Mouse (Mus musculus) forebrain, embryonic 13.5 days (tissue): ENCODE results near the gene Grap. TPM values are rescaled to one million over a fixed set of nuclear protein-coding genes. Genes with fewer than 3 reads are reported as not detected.

ENCODE experiments used
- ATAC-seq: fragments of 200-750 bp; cut with Nextera tagmentation; 2 replicates; pipeline ENCODE4 v1.8.0; 2017
- H3K27ac ChIP-seq: fragments of 300-500 bp; sonication (generic); 2 replicates; pipeline ENCODE4 v1.5.1; 2015; ENCODE audit warnings: inconsistent platforms, mild to moderate bottlenecking, moderate library complexity
- H3K27me3 ChIP-seq: fragments of 300-500 bp; sonication (generic); 2 replicates; pipeline ENCODE4 v1.6.1; 2015; ENCODE audit warnings: mild to moderate bottlenecking, inconsistent platforms
- H3K36me3 ChIP-seq: fragments of 300-500 bp; sonication (generic); 2 replicates; pipeline ENCODE4 v1.6.1; 2015; ENCODE audit warnings: mild to moderate bottlenecking, inconsistent platforms; ENCODE audit not compliant: poor library complexity, severe bottlenecking
- H3K4me1 ChIP-seq: fragments of 300-500 bp; sonication (generic); 2 replicates; pipeline ENCODE4 v1.6.1; 2015; ENCODE audit warnings: inconsistent platforms
- H3K4me2 ChIP-seq: fragments of 300-500 bp; sonication (generic); 2 replicates; pipeline ENCODE4 v1.6.1; 2015; ENCODE audit warnings: inconsistent platforms, mild to moderate bottlenecking, moderate library complexity
- H3K4me3 ChIP-seq: fragments of 300-500 bp; sonication (generic); 2 replicates; pipeline ENCODE4 v1.5.1; 2015; ENCODE audit warnings: mild to moderate bottlenecking, inconsistent platforms
- H3K9ac ChIP-seq: fragments of 300-500 bp; sonication (generic); 2 replicates; pipeline ENCODE4 v1.6.1; 2015; ENCODE audit warnings: mild to moderate bottlenecking, inconsistent platforms
- H3K9me3 ChIP-seq: fragments of 300-500 bp; sonication (generic); replicated peaks from 2 replicates; pipeline ENCODE4 v1.6.1; 2016; ENCODE audit warnings: inconsistent platforms
- WGBS: fragments of 180-500 bp; shearing (Covaris S2); methylation state at CpG from one replicate; pipeline ENCODE4 v1.1.7; 2015; 5-methylcytosine and 5-hydroxymethylcytosine counted together
- polyA plus RNA-seq: library from polyadenylated mRNA; unstranded; fragments of >200 nt; fragmentation: Nextera tagmentation; extraction: Ambion mirVana; gene quantifications from 2 replicates; pipeline ENCODE4 v1.2.1, GENCODE M21; 2015

Gene Grap
- polyA plus RNA-seq, 1 experiment from 2014 or later = 8.2 TPM

DNA sequence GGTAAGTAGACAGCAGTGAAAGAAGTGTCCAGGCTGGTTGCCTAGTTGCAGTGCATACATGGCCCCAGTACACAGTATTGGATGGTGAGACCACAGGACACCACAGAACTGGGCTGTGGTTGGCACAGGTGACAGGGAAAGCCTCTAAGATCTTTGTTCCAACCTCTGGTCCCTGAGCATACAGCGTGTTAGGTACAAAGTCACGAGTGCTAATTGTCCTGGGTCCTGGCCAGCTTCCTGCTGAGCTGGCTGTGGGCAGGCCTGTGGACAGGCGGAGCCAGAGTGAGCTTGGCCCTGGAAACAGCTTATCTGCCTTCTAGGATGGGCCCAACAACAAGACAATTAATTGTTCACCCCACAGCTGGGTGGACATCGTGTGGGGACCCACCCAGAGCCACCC lies 46.9 kb downstream of the Grap start:
- Histone ChIP-seq H3K4me3 (no peak overlapping the region), H3K4me2 (no peak overlapping the region), H3K9ac (no peak overlapping the region), H3K27me3 (no peaks in the 10 kb centered on the region), H3K9me3 (no peaks in the 10 kb centered on the region), H3K4me1 (peaks cover 9% of the 10 kb centered on the region), H3K36me3 (no peaks in the 10 kb centered on the region), H3K27ac (no peak overlapping the region)
- ATAC-seq = no peak
- WGBS = 61% methylated on average over 4 of the region's 4 CpGs

- peaks cover 9% of the 10 kb centered on the region for H3K4me1 ChIP-seq
- ATAC-seq = no peak
- no peaks in the 10 kb centered on the region for H3K27me3 ChIP-seq
- WGBS = 46% methylated on average over 5 of the region's 5 CpGs
- no peaks in the 10 kb centered on the region for H3K36me3 ChIP-seq
- H3K27ac ChIP-seq = no peak overlapping the region
- H3K4me2 ChIP-seq = no peak overlapping the region
- H3K9ac ChIP-seq = no peak overlapping the region
- H3K4me3 ChIP-seq = no peak overlapping the region
- H3K9me3 ChIP-seq = no peaks in the 10 kb centered on the region
Measured at GRCm38 (mm10) chr11:61701696-61702095, 48.6 kb downstream of the Grap start.

GRCm38 (mm10) chr11:61702494-61702893 lies 49.4 kb downstream of the Grap start:
- 93% methylated on average over 5 of the region's 5 CpGs for WGBS
- no peaks in the 10 kb centered on the region for H3K27me3 ChIP-seq
- H3K27ac ChIP-seq = no peak overlapping the region
- H3K9me3 ChIP-seq = no peaks in the 10 kb centered on the region
- H3K4me2 ChIP-seq = no peak overlapping the region
- H3K36me3 ChIP-seq = no peaks in the 10 kb centered on the region
- H3K4me3 ChIP-seq = no peak overlapping the region
- ATAC-seq = no peak
- peaks cover 9% of the 10 kb centered on the region for H3K4me1 ChIP-seq
- H3K9ac ChIP-seq = no peak overlapping the region

DNA sequence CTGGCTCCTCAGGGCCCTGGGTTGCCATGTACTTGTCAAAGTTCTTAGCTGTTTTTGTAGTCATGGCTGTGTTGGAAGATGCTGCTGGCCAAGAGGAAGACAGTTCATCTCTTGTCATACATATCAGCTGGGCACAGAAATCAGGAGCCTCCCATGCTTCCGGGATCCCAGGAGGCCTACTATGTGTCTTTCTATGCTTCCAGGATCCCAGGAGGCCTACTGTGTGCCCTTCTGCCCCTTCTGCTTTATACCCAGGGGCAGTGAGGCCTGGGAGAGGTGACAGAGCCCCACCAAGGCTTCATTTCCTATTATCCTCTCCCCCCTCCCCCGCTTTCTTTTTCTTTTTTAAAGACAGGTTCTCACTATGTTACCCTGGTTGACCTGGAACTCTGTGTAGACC lies 52.5 kb downstream of the Grap start:
- no peak for ATAC-seq
- WGBS = 100% methylated on average over 2 of the region's 2 CpGs
- no peak overlapping the region for H3K4me3 ChIP-seq

DNA sequence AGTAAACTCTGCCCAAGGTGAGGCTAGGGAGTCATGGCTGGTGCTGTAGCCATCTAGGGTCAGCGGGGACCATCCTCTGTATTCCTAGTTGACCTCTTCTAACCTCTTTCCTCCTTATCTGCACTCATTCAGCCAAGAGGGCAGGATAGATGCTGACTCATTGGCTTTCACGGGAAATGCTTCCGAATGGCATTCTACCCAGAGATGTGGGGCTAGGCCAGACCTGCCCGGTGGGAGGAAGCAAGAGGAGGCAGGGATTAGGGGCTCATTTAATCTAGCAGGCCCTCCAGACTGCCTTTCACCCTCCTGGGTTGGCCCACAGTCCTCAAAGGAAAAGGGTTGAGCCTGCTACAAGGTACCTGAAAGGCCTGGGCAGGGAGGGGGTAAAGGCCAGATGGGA lies 53.2 kb downstream of the Grap start:
- WGBS = 50% methylated on average over 4 of the region's 4 CpGs
- H3K4me2 ChIP-seq = no peak overlapping the region
- H3K9me3 ChIP-seq = no peaks in the 10 kb centered on the region
- no peaks in the 10 kb centered on the region for H3K27me3 ChIP-seq
- H3K4me1 ChIP-seq = no peaks in the 10 kb centered on the region
- ATAC-seq = no peak
- no peak overlapping the region for H3K27ac ChIP-seq
- no peak overlapping the region for H3K4me3 ChIP-seq
- H3K9ac ChIP-seq = no peak overlapping the region
- no peaks in the 10 kb centered on the region for H3K36me3 ChIP-seq

More for the DNA sequence above, 52.5 kb downstream of the Grap start:
- Histone ChIP-seq H3K27ac (no peak overlapping the region), H3K9ac (no peak overlapping the region), H3K9me3 (no peaks in the 10 kb centered on the region), H3K4me2 (no peak overlapping the region), H3K27me3 (no peaks in the 10 kb centered on the region), H3K36me3 (no peaks in the 10 kb centered on the region), H3K4me1 (no peaks in the 10 kb centered on the region)

GRCm38 (mm10) chr11:61708928-61709327 lies 55.9 kb downstream of the Grap start:
- no peak overlapping the region for H3K27ac ChIP-seq
- WGBS = 68% methylated on average over 3 of the region's 3 CpGs

DNA sequence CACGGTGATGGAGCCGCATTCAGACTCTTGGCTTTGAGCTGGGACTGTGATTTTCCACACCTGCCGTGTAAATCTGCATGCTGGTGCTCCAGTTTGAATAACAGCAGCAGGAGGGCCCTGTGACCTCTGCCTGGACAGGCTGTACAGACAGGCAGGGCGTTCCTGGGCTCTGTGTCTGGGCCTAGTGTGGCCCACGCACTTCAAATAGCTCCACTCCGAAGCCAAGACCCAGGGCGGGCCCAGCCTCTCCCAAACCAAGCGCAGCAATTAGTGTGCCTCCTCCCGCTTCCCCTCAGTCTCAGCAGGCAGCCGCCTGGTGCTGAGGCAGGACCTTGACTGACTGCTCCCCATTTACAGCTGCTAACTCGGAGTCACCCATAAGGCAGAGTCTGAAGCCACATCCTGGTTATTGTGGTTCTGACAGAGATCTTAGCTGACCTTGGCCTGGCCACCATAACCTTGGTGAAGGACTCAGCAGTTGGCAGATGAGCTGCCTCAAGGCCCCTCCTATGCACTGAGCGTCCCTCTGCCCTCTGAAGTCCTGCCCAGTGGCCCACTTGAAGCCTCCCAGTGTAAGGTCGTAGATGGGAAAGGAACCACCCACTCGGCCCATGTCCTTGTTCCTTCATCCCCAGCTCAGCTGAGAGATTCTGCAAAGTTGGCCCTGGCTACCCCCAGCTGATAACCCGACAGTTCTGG lies 60.2 kb downstream of the Grap start:
- Histone ChIP-seq H3K4me2 (no peak overlapping the region), H3K9me3 (no peaks in the 10 kb centered on the region), H3K27me3 (no peaks in the 10 kb centered on the region), H3K9ac (no peak overlapping the region), H3K4me1 (peaks cover 4% of the 10 kb centered on the region; the same call in 1 of the 2 replicates), H3K27ac (no peak overlapping the region), H3K4me3 (no peak overlapping the region), H3K36me3 (no peaks in the 10 kb centered on the region)
- no peak for ATAC-seq
- WGBS = 62% methylated on average over 15 of the region's 15 CpGs

More at GRCm38 (mm10) chr11:61708928-61709327, 55.9 kb downstream of the Grap start:
- no peak overlapping the region for H3K4me3 ChIP-seq
- H3K36me3 ChIP-seq = no peaks in the 10 kb centered on the region
- H3K4me1 ChIP-seq = no peaks in the 10 kb centered on the region
- no peaks in the 10 kb centered on the region for H3K9me3 ChIP-seq
- H3K27me3 ChIP-seq = no peaks in the 10 kb centered on the region
- H3K4me2 ChIP-seq = no peak overlapping the region
- no peak for ATAC-seq
- no peak overlapping the region for H3K9ac ChIP-seq

- Histone ChIP-seq H3K36me3 (no peaks in the 10 kb centered on the region), H3K27me3 (no peaks in the 10 kb centered on the region), H3K9ac (no peak overlapping the region), H3K9me3 (no peaks in the 10 kb centered on the region), H3K27ac (no peak overlapping the region), H3K4me1 (peaks cover 4% of the 10 kb centered on the region; the same call in 1 of the 2 replicates), H3K4me2 (no peak overlapping the region), H3K4me3 (no peak overlapping the region)
- 48% methylated on average over 11 of the region's 11 CpGs for WGBS
- ATAC-seq = peak; percentile 79
Measured at GRCm38 (mm10) chr11:61714346-61715117, 61.5 kb downstream of the Grap start.

DNA sequence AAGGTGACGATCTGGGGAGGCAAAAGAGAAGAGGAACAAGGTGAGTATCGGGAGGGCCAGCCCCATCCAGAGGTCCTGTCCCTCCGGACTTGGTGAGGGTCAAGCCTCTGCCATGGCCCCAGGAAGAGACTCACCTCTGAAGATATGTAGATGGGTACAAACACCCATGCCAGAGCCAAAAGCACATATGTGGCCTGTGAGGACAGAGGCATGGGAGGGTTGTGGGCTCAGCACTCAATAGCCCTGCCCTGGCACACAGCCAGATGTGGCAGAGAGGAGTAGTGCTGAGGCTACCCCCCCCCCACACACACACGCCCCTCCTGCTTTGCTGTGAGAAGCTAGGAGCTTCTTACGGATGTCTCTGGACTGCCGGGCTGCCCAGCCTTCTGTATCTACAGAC lies 62.1 kb downstream of the Grap start:
- H3K4me3 ChIP-seq = no peak overlapping the region
- no peaks in the 10 kb centered on the region for H3K27me3 ChIP-seq
- peaks cover 4% of the 10 kb centered on the region; the same call in 1 of the 2 replicates for H3K4me1 ChIP-seq
- WGBS = 70% methylated on average over 6 of the region's 6 CpGs
- no peak overlapping the region for H3K9ac ChIP-seq
- H3K27ac ChIP-seq = no peak overlapping the region
- 0 out of 2 replicates have a peak, but pooled peaks have one; percentile 45 for ATAC-seq
- H3K4me2 ChIP-seq = no peak overlapping the region
- H3K36me3 ChIP-seq = no peaks in the 10 kb centered on the region
- H3K9me3 ChIP-seq = no peaks in the 10 kb centered on the region

DNA sequence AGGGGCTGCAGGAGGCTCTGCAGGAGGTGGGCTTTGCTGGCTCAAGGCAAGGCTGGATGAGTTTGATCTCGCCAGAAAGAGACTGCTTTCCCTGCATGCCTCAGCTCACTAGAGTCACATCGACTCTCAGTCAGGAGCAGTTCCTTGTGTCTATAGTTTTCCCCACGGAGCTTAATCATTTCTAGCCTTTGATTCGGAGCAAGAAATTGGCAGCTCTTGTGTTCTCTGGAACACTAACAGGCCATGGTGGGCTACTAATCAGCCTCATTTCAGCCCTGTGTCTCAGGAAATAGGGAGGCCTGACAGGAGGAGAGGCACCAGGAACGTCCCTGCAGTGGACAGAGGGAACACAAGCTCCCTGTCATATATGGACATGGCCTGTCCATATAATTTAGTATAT lies 64.9 kb downstream of the Grap start:
- H3K9me3 ChIP-seq = no peaks in the 10 kb centered on the region
- H3K9ac ChIP-seq = no peak overlapping the region
- H3K4me1 ChIP-seq = peaks cover 4% of the 10 kb centered on the region; the same call in 1 of the 2 replicates
- no peak overlapping the region for H3K27ac ChIP-seq
- no peaks in the 10 kb centered on the region for H3K27me3 ChIP-seq
- no peak overlapping the region for H3K4me3 ChIP-seq
- H3K4me2 ChIP-seq = no peak overlapping the region
- no peaks in the 10 kb centered on the region for H3K36me3 ChIP-seq
- no peak for ATAC-seq
- 52% methylated on average over 5 of the region's 5 CpGs for WGBS

- ATAC-seq = no peak
Measured at GRCm38 (mm10) chr11:61719387-61719786, 66.3 kb downstream of the Grap start.

GRCm38 (mm10) chr11:61719826-61720225 lies 66.8 kb downstream of the Grap start:
- Histone ChIP-seq H3K4me2 (no peak overlapping the region), H3K9ac (no peak overlapping the region), H3K9me3 (no peaks in the 10 kb centered on the region), H3K4me1 (peaks cover 4% of the 10 kb centered on the region; the same call in 1 of the 2 replicates), H3K27ac (no peak overlapping the region), H3K4me3 (no peak overlapping the region), H3K36me3 (no peaks in the 10 kb centered on the region), H3K27me3 (no peaks in the 10 kb centered on the region)
- 70% methylated on average over 8 of the region's 8 CpGs for WGBS
- no peak for ATAC-seq

More at GRCm38 (mm10) chr11:61719387-61719786, 66.3 kb downstream of the Grap start:
- no peak overlapping the region for H3K9ac ChIP-seq
- no peak overlapping the region for H3K4me2 ChIP-seq
- H3K4me1 ChIP-seq = peaks cover 4% of the 10 kb centered on the region; the same call in 1 of the 2 replicates
- H3K27ac ChIP-seq = no peak overlapping the region
- no peaks in the 10 kb centered on the region for H3K27me3 ChIP-seq
- H3K36me3 ChIP-seq = no peaks in the 10 kb centered on the region
- no peaks in the 10 kb centered on the region for H3K9me3 ChIP-seq
- WGBS = 70% methylated on average over 3 of the region's 3 CpGs
- no peak overlapping the region for H3K4me3 ChIP-seq
